Mouse (Mus musculus) left cerebral cortex, adult 8-10 months (tissue): Measurements from ENCODE around the gene Nipsnap2. TPM values are rescaled to one million over a fixed set of nuclear protein-coding genes. Genes with fewer than 3 reads are reported as not detected.

Experiments
- total RNA-seq, 4 experiments: library from RNA; stranded (reverse); gene quantifications; 2 replicates each; pipeline ENCODE4 v1.2.4; 2022

Nipsnap2 gene
- total RNA-seq, 4 experiments from 2014 or later: 87.2 to 95.0 (median 91.5) TPM

Other genes starting within 250 kb of the Nipsnap2 start
- 100 to 1,000 TPM in 1 of 4 experiments, 10 to 100 TPM in 3; 78.1 to 101 (median 87.3) TPM for gene Sfswap, start 223.8 kb upstream of the Nipsnap2 start, total RNA-seq
- 100 to 1,000 TPM in 1 of 4 experiments, 10 to 100 TPM in 3; 83.3 to 102 (median 90.9) TPM for gene Mmp17, start 140.9 kb upstream of the Nipsnap2 start, total RNA-seq
- 1 to 10 TPM; 6.0 to 7.0 (median 6.2) TPM for gene Zfp11, start 55.0 kb upstream of the Nipsnap2 start, total RNA-seq
- not detected for gene Sept14, start 16.6 kb upstream of the Nipsnap2 start, total RNA-seq
- gene Mrps17, start 9.6 kb upstream of the Nipsnap2 start, total RNA-seq: 10 to 100 TPM; 73.7 to 91.9 (median 81.3) TPM
- 10 to 100 TPM; 18.8 to 21.3 (median 19.6) TPM for gene Psph, start 62.4 kb downstream of the Nipsnap2 start, total RNA-seq
- 10 to 100 TPM; 18.2 to 23.0 (median 21.9) TPM for gene Sumf2, start 121.9 kb downstream of the Nipsnap2 start, total RNA-seq
- gene Chchd2, start 162.4 kb downstream of the Nipsnap2 start, total RNA-seq: 100 to 1,000 TPM; 416 to 428 (median 423) TPM
- gene Zbed5, start 170.7 kb downstream of the Nipsnap2 start, total RNA-seq: 1 to 10 TPM; 6.9 to 9.6 (median 7.9) TPM
- 10 to 100 TPM; 16.7 to 20.4 (median 17.8) TPM for gene Phkg1, start 173.5 kb downstream of the Nipsnap2 start, total RNA-seq
- gene Nupr1l, start 183.5 kb downstream of the Nipsnap2 start, total RNA-seq: 1 to 10 TPM; 2.5 to 3.5 (median 3.2) TPM
- 10 to 100 TPM; 45.5 to 56.9 (median 50.1) TPM for gene Vkorc1l1, start 216.9 kb downstream of the Nipsnap2 start, total RNA-seq